Mouse (Mus musculus): ENCODE measurements at regions not wholly inside any gene's neighbourhood (a gene's known extent, or its start where the extent isn't known, plus 50 kb on each side); places are given as distances from the start of the nearest gene placed in this dataset.
A peak's percentile ranks its signal among the peaks of the same experiment; 100 is the strongest.

- DNase-seq = no peak
Measured at GRCm38 (mm10) chr4:31621205-31621604, 342.7 kb upstream of the Map3k7 start.

- DNase-seq = peak; percentile 9
Measured at GRCm38 (mm10) chr4:31627053-31627452, 336.8 kb upstream of the Map3k7 start.

- no peak for DNase-seq
Measured at GRCm38 (mm10) chr4:31627777-31628176, 336.1 kb upstream of the Map3k7 start.

GRCm38 (mm10) chr4:31638564-31638963, 325.3 kb upstream of the Map3k7 start:
- DNase-seq = no peak

- peak; percentile 37 for DNase-seq
Measured at GRCm38 (mm10) chr4:31642161-31642560, 321.7 kb upstream of the Map3k7 start.

- DNase-seq = peak; percentile 29
Measured at GRCm38 (mm10) chr4:31642593-31643290, 321.2 kb upstream of the Map3k7 start.

- peak; percentile 29 for DNase-seq
Measured at GRCm38 (mm10) chr4:31648631-31649368, 315.1 kb upstream of the Map3k7 start.

GRCm38 (mm10) chr4:31655364-31656106, 308.4 kb upstream of the Map3k7 start:
- DNase-seq = no peak

GRCm38 (mm10) chr4:31656111-31656510, 307.8 kb upstream of the Map3k7 start:
- DNase-seq = no peak

GRCm38 (mm10) chr4:31658820-31659219, 305.1 kb upstream of the Map3k7 start:
- DNase-seq = no peak

GRCm38 (mm10) chr4:31660896-31661295, 303.0 kb upstream of the Map3k7 start:
- DNase-seq = no peak

- no peak for DNase-seq
Measured at GRCm38 (mm10) chr4:31671530-31672170, 292.2 kb upstream of the Map3k7 start.

- peak; percentile 7 for DNase-seq
Measured at GRCm38 (mm10) chr4:31672171-31672841, 291.6 kb upstream of the Map3k7 start.

- DNase-seq = no peak
Measured at GRCm38 (mm10) chr4:31672842-31673171, 291.1 kb upstream of the Map3k7 start.

GRCm38 (mm10) chr4:31679007-31679590, 284.8 kb upstream of the Map3k7 start:
- no peak for DNase-seq

GRCm38 (mm10) chr4:31680958-31681357, 282.9 kb upstream of the Map3k7 start:
- no peak for DNase-seq

- DNase-seq = no peak
Measured at GRCm38 (mm10) chr4:31689083-31689482, 274.8 kb upstream of the Map3k7 start.

GRCm38 (mm10) chr4:31697769-31698505, 266.0 kb upstream of the Map3k7 start:
- DNase-seq = no peak

- DNase-seq = no peak
Measured at GRCm38 (mm10) chr4:31698506-31698782, 265.5 kb upstream of the Map3k7 start.

GRCm38 (mm10) chr4:31699296-31699695, 264.6 kb upstream of the Map3k7 start:
- DNase-seq = no peak

GRCm38 (mm10) chr4:31714054-31714651, 249.7 kb upstream of the Map3k7 start:
- DNase-seq = no peak
